Mouse (Mus musculus): ENCODE results near the gene Lrp6.

Gene Lrp6

DNA sequence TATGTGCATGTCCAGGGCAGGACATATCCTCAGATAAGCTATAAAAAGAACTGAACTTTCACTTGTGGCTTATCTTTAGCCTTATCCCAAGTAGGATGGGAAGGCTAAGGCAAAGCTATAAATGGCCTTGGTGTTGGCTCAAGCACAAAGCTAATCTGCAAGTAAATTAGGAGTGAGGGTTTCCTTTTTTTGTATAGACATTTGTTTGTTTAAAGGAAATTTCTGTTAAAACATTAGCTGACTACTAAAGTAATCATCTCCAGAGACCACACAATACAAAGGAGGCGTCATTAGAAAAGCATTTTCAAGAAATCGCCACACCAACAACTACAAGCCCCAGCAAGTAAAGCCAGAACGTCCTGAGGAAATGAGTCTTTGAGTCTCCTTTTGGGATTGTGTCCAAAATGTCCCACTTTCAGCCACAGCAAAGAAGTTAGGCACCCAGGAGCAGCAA lies 8.6 kb upstream of the Lrp6 start:
- no peak for DNase-seq (ENCODE audit: low spot score)

DNA sequence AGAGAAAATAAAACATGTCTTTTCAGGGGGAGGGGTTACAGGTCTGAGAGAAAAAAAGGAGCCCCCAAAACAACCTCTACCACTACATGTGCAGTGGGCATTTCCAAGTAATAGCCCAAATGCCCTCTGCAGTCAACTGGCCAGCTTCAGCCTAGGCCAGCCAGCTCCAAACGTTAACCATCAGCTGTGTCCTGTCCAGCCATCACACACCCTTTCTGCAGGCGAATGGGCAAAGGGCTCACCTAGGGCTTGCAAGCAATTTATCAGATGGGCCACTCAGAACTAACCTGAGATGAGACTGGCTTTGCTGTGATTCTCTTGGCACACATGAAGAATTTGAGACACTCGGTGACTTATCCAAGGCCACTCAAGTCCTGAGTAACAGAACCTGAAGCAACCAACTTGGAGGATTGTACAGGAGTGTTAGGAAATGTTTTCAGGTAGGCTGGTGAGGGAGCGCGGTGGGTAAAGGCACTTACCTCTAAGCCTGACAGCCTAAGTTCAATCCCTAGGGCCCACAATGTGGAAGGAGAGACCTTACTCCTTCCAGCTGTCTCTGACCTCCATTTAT lies 1.3 kb upstream of the Lrp6 start:
- no peak for DNase-seq (ENCODE audit: low spot score)

DNA sequence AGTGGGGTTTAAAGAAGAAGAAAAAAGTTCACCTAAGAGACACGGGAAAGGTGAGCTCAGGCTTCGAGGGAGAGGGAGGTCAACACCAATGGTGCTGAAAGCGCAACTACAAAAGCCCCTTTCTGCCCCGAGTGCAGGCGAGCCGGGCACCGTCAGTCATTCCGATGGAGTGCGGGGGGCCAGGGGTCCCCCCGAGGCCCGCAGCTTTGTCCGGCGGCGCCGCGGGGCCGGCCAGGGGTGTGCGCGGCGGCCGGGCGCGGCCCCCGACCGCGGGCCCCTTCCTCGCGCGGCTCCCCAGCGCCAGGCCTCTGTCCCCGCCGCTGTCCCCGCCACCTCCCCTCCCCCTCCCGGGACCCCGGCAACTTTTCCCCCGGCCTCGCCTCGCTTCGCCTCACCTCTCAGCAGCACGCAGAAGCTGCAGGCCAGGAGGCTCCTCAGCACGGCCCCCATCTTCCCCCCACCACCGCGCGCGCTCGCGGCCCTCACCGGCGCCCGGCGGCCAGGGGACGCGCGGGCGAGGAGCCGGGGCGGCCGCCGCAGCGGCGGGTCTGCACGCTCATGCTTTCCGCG lies 432 bp downstream of the Lrp6 start:
- peak; percentile 12 for DNase-seq (ENCODE audit: low spot score)

DNA sequence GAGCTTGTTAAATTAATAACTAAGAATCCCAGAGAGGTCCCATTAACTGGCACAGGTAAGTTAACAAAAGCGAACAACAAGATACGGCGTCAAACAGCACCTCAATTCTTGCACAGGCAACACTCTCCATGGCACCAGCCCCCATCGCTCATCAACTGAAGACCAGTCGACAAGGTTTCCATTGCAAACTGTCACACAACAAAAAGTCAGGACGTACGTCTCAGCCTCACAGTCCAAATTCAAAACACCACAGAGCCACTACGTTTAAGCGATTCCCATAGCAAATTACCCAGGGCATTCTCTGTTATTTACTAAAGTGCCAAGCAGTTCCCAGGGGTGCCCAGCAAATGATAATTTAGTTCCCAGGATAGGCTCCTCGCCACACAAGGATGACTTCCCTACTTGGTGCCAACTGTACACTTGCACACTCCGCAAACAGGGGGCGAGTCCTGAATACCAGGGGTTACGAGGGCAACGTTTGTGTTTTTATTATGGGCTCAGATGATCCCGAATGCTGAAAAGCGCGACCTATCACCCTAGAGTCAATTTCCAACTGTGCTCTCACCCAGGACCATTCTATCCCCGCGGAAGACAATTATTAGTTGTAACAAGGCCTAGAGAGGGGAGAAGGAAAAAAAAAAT lies 1.0 kb downstream of the Lrp6 start:
- peak; percentile 8 for DNase-seq (ENCODE audit: low spot score)

DNA sequence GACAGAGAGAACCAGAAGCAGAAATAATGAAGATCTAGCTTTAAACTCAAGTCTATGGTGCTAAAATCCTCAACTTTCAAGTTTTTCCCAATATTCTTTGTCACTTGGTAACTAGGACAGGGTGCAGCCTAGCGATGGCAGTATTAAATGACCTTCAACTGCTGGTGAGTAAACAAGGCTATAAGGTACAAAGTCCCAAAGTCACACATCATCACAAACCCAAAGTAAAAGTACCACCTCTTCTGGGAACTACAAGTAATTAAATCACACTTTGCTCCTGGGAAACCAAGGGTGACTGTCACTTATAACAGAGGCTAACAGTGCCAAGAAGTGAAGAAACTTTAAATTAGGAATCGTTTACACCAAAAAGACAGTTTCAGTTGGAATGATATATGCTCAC lies 2.2 kb downstream of the Lrp6 start:
- no peak for DNase-seq (ENCODE audit: low spot score)

DNA sequence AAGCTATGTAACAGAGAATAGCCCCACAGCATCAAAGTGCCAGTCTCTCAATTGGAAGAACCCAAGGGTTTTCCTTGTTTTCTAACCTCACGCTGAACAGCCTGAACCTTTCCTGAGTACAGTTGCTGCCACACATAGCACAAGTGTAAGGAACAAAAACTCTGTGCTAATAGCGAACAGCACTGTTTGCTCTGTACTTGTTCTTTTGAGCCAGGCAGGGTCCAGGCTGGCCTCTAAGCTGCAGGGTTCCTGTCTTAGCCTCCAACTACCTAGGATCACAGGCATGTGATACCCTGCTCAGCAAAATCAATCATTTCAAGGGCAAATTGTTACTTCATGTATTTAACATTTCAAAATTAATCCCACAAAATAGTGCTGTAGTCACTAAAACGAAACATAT lies 7.1 kb downstream of the Lrp6 start:
- no peak for DNase-seq (ENCODE audit: low spot score)

DNA sequence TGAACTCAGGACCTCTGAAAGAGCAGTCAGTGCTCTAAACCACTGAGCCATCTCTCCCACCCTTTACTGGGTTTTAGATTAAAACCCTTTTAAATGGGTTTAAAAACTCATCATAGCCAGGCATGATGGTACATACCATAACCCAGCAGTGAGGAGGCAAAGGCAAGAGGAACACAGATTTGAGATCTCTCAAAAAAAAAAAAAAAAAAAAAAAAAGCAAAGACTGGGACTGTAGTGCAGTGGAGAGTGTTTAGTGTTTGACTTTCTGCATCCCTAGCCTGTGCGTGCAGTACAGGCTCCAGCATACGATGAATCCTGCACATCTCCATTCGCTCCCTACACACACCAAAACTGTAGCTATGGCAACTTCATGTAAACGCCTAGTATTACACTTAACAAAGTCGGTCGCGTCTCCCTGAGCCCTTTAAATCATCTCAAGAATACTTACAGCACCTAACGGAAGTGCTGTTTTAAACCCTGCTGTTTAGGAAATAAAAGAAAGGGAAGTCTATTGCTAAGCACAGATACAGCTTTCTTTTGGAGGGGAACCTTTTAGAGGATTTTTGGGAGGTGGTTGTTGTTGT lies 8.1 kb downstream of the Lrp6 start:
- no peak for DNase-seq (ENCODE audit: low spot score)

DNA sequence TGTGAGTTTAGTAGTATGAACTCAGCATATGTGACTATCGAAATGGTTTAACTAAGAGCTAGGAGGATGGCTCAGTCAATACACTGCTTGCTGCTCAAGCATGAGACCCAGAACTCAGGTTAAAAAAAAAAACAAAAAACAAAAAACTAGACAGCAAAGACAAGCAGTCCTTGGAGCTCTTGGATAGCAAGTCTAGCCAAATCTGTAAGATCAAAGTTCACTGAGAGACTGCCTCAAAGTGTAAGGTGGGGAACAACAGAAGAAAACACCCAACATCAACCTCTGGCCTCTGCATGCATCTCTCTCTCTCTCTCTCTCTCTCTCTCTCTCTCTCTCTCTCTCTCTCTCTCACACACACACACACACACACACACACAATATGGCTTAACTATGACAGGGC lies 9.7 kb downstream of the Lrp6 start:
- no peak for DNase-seq (ENCODE audit: low spot score)

DNA sequence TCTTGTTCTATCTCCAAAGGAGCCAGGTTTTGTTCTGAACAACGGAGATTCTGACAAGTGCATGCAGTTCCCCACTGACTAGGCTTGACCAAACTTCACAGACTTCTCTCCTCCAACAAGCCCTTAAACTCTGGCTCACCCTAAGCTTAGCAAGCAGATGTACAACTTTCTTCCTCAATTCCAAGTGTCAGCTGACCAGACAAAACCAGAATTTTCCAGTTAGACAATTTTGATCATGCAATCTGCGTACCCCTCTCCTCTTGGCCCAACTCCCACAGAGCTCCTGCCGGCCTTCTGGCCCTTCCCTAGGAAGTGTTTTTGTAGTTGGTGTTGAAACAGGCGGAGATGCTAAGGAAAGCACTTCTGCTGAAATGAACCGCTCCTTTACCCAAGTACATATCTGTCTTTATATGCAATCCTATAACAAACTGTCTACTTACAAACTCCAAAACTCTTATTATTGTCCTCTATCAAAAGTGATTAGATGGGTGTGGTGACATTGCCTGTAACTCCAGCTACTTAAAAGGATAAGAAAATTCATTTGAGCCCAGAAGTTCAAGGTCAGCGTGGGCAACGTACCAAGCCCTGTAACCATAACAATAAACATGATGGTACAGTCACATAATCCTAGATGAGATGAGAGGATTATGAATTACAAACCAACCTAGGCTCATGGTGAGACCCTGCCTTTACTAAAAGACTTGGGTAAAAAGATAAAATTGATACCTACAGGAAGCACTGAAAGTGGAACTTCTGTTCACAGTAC lies 10.4 kb downstream of the Lrp6 start:
- no peak for DNase-seq (ENCODE audit: low spot score)

DNA sequence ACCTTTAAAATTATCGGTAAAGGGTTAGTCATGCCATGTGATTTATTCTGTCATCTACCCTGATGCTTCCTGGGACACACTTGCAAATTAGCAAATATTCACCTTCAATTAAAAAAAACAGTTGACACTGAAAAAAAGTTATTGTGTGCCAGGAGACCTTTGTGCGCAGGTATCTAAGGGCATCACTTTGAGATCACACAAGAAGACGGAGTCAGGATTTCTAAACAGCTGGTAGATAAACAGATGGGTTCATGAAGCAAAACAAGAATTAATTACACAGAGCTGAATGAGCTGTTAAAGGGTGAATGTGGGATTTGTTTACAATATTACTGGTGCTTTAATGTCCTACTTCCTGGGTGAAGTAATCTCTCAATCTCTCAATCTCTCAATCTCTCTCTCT lies 11.6 kb downstream of the Lrp6 start:
- no peak for DNase-seq (ENCODE audit: low spot score)

DNA sequence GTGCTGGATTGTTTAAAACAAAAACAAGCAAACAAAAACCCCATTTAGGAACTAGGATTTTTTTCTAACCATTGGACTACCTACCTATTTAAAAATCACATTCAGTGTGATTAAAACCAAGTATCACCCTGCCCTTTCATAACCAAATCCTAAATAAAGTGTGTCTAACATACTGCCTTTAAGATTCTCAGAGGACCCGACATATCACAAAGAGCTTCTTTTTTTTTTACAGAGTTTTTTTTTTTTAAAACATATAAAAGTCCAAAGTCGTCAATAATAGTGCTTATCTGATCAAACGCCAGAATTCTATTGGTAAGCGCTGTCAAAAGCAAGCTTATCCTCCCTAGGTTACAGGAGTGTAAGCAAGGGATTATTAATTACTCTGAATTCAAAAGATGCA lies 12.5 kb downstream of the Lrp6 start:
- DNase-seq (ENCODE audit: low spot score), result no peak

DNA sequence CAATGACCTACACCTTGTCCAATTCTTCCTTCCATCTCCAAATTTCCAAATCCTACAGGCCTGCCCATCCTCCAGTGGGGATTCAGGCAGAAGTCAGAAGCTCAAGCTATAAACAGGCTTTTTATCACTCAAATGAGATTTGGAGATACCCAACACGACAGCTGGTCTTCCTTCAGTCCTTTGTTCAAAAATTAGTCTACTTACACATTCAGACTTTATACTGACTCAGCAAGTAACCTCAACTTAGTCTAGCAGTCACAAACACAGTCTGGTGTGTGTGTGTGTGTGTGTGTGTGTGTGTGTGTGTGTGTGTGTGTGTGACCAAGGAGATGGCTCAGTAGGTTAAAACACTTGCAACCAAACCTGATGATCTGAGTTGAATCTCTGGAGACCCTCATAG lies 15.8 kb downstream of the Lrp6 start:
- no peak for DNase-seq (ENCODE audit: low spot score)

DNA sequence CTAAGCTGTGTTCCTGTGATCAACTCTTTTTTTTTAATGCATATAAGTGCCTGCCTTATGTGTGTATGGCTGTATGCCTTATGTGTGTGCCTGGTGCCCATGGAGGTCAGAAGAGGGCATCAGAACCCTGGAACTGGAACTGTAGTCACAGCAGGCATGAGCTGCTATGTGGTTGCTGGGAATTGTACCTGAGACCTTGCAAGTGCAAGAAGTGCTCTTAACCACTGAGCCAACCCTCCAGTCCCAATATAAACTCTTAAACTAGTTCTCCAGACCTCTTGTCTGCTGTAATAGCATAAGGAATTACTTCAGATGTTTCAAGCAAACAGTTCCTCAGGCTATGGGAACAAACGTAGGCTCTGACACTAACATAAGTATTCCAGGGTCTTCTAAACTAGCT lies 16.4 kb downstream of the Lrp6 start:
- no peak for DNase-seq (ENCODE audit: low spot score)

DNA sequence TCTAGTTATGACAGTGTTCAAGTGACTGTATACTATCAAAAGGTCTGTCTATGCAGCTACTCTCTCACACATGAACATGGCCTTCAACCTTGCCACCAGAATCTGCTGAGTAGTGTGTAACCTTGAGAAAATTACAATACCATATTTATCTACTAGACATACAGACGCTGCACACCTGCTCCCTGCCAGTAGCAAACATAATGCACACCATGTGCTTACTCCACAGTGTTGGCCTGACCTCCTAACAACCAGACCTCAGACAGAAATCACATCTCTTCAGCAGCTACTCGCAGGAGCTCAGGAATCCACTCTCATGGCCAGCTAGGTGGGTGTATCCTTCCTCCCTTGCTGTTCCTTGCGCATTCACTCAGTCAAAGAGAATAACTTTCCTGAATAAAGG lies 21.9 kb downstream of the Lrp6 start:
- DNase-seq (ENCODE audit: low spot score), result no peak

DNA sequence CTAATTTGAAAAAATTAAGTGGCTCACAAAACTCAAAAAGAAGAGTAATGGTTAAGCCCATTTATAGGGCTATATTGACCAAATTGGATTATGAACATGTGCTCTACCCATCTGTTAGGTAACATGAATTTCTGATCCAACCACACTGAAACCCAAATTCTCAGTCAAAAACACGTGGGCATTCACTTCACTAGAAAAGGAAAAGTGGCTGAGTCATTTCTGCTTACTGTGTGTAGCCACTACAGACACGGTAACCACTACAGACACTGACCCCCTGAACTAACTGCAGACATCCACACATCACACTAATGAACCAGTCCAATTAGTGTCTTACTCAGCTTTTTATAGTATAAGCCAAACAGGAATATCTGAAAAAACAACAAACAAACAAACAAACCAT lies 22.7 kb downstream of the Lrp6 start:
- DNase-seq (ENCODE audit: low spot score), result no peak

DNA sequence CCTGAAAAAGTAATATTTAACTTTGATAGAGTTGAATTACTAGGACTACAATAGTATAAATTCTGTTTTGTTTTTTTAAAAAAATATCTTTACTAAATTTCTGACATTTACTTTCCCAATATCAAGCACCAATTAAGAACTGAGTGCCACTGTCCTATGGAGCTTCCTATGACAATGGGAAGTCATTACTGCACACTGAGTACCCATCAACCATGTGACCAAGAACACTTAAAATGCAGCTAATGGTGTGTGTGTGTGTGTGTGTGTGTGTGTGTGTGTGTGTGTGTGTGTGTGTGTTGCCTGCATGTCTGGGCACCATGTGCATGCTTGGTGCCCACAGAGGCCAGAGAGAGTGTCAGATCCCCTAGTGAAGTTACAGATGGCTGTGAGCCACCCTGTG lies 23.2 kb downstream of the Lrp6 start:
- DNase-seq (ENCODE audit: low spot score), result no peak

DNA sequence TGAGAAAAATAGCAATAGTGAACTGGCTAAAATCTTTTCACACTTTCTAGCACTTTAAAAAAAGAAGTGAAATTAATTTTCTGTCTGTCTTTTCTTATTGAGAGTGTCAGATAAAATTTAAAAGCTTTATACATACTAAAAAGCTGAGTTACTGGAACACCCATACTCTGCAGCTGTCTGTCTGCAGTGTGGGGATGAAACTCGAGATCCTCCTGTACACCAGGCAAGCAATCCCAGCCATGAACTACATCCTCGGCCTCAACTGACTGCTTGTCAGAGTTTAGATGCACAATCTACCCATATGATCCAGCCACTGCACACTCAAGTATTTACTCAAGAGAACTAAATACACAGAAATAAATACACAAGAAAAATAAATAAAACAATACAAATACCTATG lies 24.4 kb downstream of the Lrp6 start:
- no peak for DNase-seq (ENCODE audit: low spot score)

DNA sequence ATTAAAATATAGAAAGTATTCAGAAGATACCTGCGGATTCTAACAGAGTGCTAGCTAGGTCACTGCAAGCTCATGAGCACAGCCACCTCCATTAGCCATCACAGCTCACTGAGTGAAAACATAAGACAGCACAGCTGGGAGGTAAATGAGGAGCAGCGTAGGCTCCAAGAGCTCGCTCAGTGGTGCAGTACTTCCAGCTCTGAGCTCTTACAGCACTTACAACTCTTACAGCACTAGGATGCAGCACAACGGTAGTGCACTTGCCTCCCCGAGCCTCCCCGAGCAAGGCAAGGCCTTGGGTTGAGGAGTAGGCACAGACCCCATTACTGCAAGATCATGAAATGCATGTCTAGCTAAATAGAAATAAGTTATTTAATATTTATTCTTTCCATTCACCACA lies 26.6 kb downstream of the Lrp6 start:
- DNase-seq (ENCODE audit: low spot score), result no peak

DNA sequence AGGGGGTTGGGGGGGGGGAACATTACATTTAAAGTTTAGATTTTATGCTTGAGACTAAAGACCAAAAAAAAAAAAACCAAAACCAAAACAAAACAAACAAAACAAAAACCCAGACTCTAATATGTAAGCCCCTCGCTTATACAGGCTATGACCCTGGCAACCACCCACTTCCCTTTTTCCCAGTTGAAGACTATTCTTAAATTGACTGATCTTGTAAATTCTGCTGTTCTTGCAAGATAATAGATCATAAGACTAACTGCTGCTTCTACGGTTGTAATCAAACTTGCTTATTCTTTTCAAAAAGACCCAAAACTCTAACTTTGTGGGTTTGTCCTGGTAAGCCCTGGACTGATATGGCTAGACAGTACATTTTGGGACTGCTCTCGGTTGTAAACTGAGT lies 27.3 kb downstream of the Lrp6 start:
- DNase-seq (ENCODE audit: low spot score), result no peak

DNA sequence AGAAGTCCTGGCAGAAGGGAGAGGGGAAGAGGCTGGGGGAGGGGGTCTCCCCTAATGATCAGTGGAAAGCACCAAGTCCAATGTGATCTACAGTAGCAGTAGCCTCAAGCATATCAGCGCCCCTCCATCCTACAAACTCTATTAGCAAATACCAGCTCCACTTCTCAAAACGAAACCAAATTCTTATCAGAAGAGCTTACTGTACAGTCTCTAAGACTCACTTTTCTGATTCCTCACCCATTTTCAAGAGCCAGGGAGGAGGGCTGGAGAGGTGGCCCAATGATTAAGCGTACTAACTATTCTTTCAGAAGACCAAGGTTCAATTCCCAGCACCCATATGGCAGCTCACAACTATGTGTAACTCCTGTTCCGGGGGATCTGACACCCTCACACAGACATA lies 28.0 kb downstream of the Lrp6 start:
- DNase-seq (ENCODE audit: low spot score), result no peak

DNA sequence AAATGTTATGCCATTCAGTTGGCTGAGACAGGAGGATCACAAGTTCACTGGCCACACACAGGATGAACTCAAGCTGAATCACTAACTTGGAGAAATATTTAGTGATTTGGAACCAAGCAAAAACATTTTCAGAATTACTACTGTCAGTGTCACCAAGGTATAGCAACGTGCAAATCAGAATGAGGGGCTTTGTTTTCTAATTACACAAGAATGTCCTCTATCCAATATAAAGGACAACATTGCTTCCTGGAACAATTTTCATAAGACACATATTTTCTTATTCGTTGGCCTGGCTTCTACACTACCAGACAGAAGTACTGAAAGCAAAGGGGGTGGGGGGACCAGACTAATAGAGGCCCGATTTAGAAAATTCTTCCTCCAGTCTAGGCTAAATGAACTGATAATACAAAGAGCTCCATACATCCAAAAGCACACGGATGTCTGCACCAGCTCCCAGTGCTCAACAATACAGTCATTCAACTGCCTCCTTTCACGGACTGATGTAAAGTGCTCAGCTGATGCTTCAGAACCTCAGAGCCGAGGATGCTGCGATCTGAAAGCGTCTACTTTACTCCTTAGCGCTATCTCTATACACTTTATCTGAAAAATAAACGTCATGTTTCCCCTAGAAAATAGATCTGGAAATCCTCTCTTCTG lies 29.2 kb downstream of the Lrp6 start:
- no peak for DNase-seq (ENCODE audit: low spot score)

DNA sequence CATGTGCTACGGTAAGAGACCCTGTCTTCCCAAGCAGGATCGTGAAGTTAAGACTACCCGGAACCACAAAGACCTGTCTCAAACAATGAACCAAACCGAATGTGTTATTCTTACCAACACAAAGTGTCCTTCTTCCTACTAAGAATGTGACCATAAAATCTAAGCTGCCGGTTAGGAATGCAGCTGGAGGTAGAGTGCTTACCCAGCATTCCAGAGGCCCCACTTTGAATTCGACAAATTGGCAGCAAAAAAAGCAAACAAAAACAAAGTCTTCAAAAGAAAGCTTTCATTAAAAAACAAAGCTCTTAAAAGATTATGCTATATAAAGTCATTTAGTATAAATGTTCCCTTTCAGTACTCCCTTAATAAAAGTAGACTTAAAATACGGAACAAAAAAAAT lies 31.6 kb downstream of the Lrp6 start:
- no peak for DNase-seq (ENCODE audit: low spot score)
